Mouse (Mus musculus) brain, embryonic 14.5 days (tissue): ENCODE data around the gene Bud13.
"Not testable (repeated sequence)": the region's sequence is repeated elsewhere in the genome, so short reads cannot be mapped to it uniquely, and the experiment has no call there.

Experiments
- CTCF ChIP-seq: fragments of 200-500 bp; IDR thresholded peaks from 2 replicates; pipeline ENCODE4 v1.5.1; 2012; ENCODE audit warnings: inconsistent platforms, mild to moderate bottlenecking, moderate library complexity, borderline replicate concordance; ENCODE audit not compliant: insufficient read depth, insufficient read length; ENCODE audit errors: extremely low read depth
- POLR2A ChIP-seq: fragments of 200-500 bp; IDR thresholded peaks from 2 replicates; pipeline ENCODE4 v1.6.1; 2012; ENCODE audit warnings: mild to moderate bottlenecking, inconsistent platforms, borderline replicate concordance; ENCODE audit not compliant: poor library complexity, insufficient read depth, insufficient read length, severe bottlenecking; ENCODE audit errors: extremely low read depth

DNA sequence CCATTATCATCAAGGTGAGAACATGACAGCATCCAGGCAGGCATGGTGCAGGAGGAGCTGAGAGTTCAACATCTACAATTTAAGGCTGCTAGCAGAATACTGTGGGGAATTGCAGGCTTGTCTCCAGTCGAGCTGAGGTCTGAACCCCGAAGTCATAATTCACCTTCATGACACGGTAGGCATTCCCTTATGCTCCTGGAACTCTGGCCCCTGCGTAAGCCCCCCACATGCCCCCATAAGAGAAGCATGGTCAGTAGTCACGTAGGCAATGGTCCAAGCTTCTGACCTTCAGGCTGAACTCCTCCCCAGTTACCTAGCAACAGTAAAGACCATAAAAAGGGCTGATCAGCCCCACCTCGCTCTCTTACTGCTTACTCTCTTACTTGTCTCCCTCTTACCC lies 37.1 kb downstream of the Bud13 start, which contains the start of gene 4931429L15Rik:
- TF ChIP-seq CTCF, POLR2A: not testable (repeated sequence)
